Comparison of ENCODE assay signal across 9 mouse cellular contexts in the genomic region with DNA sequence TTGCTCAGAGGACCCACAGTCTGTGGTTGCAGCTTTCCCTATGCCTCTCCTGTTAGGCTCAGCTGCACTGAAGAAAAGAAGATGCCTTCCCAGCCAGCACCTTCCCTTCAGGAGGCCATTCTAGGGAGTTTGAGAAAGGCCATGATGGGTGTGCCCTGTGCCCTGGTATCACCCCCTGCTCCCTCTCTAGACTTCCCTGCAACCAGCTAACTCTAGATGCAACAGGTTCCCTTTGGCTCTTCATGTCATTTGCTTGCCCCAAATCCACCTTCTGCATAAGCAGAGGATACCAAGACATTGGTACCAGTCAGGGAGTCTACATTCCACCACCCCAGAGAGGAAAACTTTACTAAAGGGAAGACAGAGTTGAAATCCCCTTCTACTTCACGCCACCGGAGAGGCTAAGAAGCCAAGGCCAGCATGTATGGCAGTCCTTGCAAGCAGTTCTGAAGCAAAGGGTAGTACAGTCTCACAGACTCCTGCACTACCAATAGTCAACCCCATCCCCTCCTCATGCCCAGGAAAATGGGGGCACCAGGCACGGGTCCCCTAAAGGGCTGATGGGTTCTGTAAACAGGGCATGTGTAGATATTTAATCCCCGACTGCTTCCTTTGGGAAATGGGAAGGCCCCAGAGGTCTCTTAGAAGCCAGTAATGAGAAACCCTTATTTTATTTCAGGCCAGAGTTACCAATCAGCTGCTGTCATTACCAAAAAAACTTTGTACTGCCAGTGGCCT. TPM values are rescaled to one million over a fixed set of nuclear protein-coding genes. Genes with fewer than 3 reads are reported as not detected.
A peak's percentile ranks its signal among the peaks of the same experiment; 100 is the strongest.
DNase-seq lines count a peak whose midpoint lies in the region; ATAC-seq and TF ChIP-seq lines count a peak whose summit lies in the region.
"Had no signal": no experiment of that assay in that cellular context is flagged by ENCODE, and none has a peak within 500 bp of the region (broad histone marks: within the 10 kb centered on the region; RNA-seq: fewer than 3 reads in every experiment).

No protein-coding gene starts in this region.

- DNase-seq in layer of hippocampus, postnatal 10 days (ENCODE audit: low spot score in 2 of 2): peak; percentile 9 to 16
- no peak for DNase-seq in layer of hippocampus, postnatal 25 days (ENCODE audit: extremely low spot score in 1 of 2, low spot score in 1 of 2)
- DNase-seq in forebrain, embryonic 14.5 days (ENCODE audit: low spot score): no peak
- DNase-seq in midbrain, embryonic 14.5 days: peak; percentile 7
- DNase-seq in embryo, embryonic 9.5 days (ENCODE audit: extremely low spot score): no peak
- DNase-seq in urinary bladder, postnatal 4 days (ENCODE audit: low spot score in 2 of 2): no peak
- DNase-seq: gastrocnemius, postnatal 36 days; liver, postnatal 0 days had no signal

- H3K9ac ChIP-seq in forebrain, embryonic 14.5 days (ENCODE audit: low read length): no peak overlapping the region
- H3K9ac ChIP-seq in midbrain, embryonic 14.5 days (replicated peaks; ENCODE audit: low read length): peak overlapping the region; percentile 98; the same call in 1 of the 2 replicates
- H3K9ac ChIP-seq: liver, postnatal 0 days had no signal

- H3K4me2 ChIP-seq in forebrain, embryonic 14.5 days (ENCODE audit: low read length): peak overlapping the region; percentile 82
- peak overlapping the region; percentile 69 for H3K4me2 ChIP-seq in midbrain, embryonic 14.5 days (ENCODE audit: low read length)

- 80% methylated on average over 4 of the region's 4 CpGs for WGBS in forebrain, embryonic 14.5 days
- WGBS in midbrain, embryonic 14.5 days: 73% methylated on average over 4 of the region's 4 CpGs

- TF ChIP-seq CTCF in cortical plate, adult 2 months (IDR thresholded peaks at IDR 0.05; ENCODE audit: extremely low read depth, insufficient read depth, low read length): no peak

- H3K36me3 ChIP-seq in forebrain, embryonic 14.5 days (ENCODE audit: control insufficient read depth, insufficient read depth, low read length): no peaks in the 10 kb centered on the region
- no peaks in the 10 kb centered on the region for H3K36me3 ChIP-seq in midbrain, embryonic 14.5 days (ENCODE audit: control insufficient read depth, insufficient read depth, low read length)

- no peaks in the 10 kb centered on the region for H3K4me1 ChIP-seq in cortical plate, adult 2 months (ENCODE audit: control insufficient read depth, insufficient read depth, low read length)
- no peaks in the 10 kb centered on the region for H3K4me1 ChIP-seq in forebrain, embryonic 14.5 days (ENCODE audit: control insufficient read depth, insufficient read depth, low read length)
- peaks cover 16% of the 10 kb centered on the region for H3K4me1 ChIP-seq in midbrain, embryonic 14.5 days (ENCODE audit: control insufficient read depth, insufficient read depth, low read length)

- peak overlapping the region; percentile 99 for H3K4me3 ChIP-seq in cortical plate, adult 2 months (ENCODE audit: insufficient read depth, low read length)
- H3K4me3 ChIP-seq in forebrain, embryonic 14.5 days (ENCODE audit: low read depth, low read length): no peak overlapping the region
- H3K4me3 ChIP-seq in midbrain, embryonic 14.5 days (replicated peaks; ENCODE audit: low read depth, low read length): peak overlapping the region; percentile 77

- ATAC-seq in forebrain, embryonic 14.5 days: no peak
- ATAC-seq in midbrain, embryonic 14.5 days (ENCODE audit: low FRiP score, low TSS enrichment): no peak
- ATAC-seq: liver, postnatal 0 days had no signal

- H3K27me3 ChIP-seq in forebrain, embryonic 14.5 days (replicated peaks; ENCODE audit: control insufficient read depth, insufficient read depth, low read length): no peaks in the 10 kb centered on the region
- no peaks in the 10 kb centered on the region for H3K27me3 ChIP-seq in midbrain, embryonic 14.5 days (ENCODE audit: control insufficient read depth, insufficient read depth, low read length)

- TF ChIP-seq POLR2A in cortical plate, adult 2 months (IDR thresholded peaks at IDR 0.05; ENCODE audit: extremely low read depth, insufficient read depth, low read length): no peak

- H3K27ac ChIP-seq in cortical plate, adult 2 months (ENCODE audit: insufficient read depth, low read length): no peak overlapping the region
- H3K27ac ChIP-seq in forebrain, embryonic 14.5 days (ENCODE audit: low read depth, low read length): no peak overlapping the region
- H3K27ac ChIP-seq in midbrain, embryonic 14.5 days (replicated peaks; ENCODE audit: low read depth, low read length): no peak overlapping the region

- H3K9me3 ChIP-seq in forebrain, embryonic 14.5 days (replicated peaks; ENCODE audit: control insufficient read depth, low read length): no peaks in the 10 kb centered on the region
- no peaks in the 10 kb centered on the region for H3K9me3 ChIP-seq in midbrain, embryonic 14.5 days (ENCODE audit: control insufficient read depth, low read length)

RNA-seq across cellular contexts. Expression of a gene that starts 1.5 kb away (rescaled TPM):
- total RNA-seq in layer of hippocampus, postnatal 10 days (2021): 100 to 1,000 TPM; 187 to 199 TPM
- total RNA-seq in layer of hippocampus, postnatal 25 days (2021): 100 to 1,000 TPM; 237 to 269 TPM
- polyA plus RNA-seq in cortical plate, adult 2 months (2012; rRNA removed): 181 and 191 TPM in 2 replicates
- 3.2 and 6.2 TPM in 2 replicates for polyA plus RNA-seq in forebrain, embryonic 14.5 days (2014; fragmentation: Nextera tagmentation; extraction: Ambion mirVana)
- polyA plus RNA-seq in midbrain, embryonic 14.5 days (2014; fragmentation: Nextera tagmentation; extraction: Ambion mirVana): 17.1 and 19.1 TPM in 2 replicates
- polyA plus RNA-seq: liver, postnatal 0 days had no signal

Comparison
In these comparisons a context has a peak if more than half of its experiments do, and no peak if none do; other contexts are left out.
1. DNase-seq: peak in layer of hippocampus, postnatal 10 days (2 of 2) and midbrain, embryonic 14.5 days (single experiment); none in layer of hippocampus, postnatal 25 days (0 of 2), forebrain, embryonic 14.5 days (single experiment), embryo, embryonic 9.5 days (single experiment) and urinary bladder, postnatal 4 days (0 of 2).